Mouse (Mus musculus) cerebellum, adult 2 months (tissue): ENCODE measurements at regions not wholly inside any gene's neighbourhood (a gene's known extent, or its start where the extent isn't known, plus 50 kb on each side); places are given as distances from the start of the nearest gene placed in this dataset.

Source experiments
- CTCF ChIP-seq: fragments of 200-500 bp; IDR thresholded peaks from 2 replicates; pipeline ENCODE4 v1.5.1; 2011; ENCODE audit warnings: low read depth, mild to moderate bottlenecking, control low read depth, low read length, moderate library complexity, borderline replicate concordance; ENCODE audit not compliant: insufficient read depth
- POLR2A ChIP-seq: fragments of 200-500 bp; IDR thresholded peaks from 2 replicates; pipeline ENCODE4 v1.6.1; 2011; ENCODE audit warnings: low read length, control low read depth, borderline replicate concordance; ENCODE audit not compliant: insufficient read depth

GRCm38 (mm10) chr9:8185433-8185832 lies 51.3 kb upstream of the Cep126 start:
- TF ChIP-seq CTCF (no peak), POLR2A (no peak)
